Mouse (Mus musculus) intestine, postnatal 0 days (tissue): ENCODE results near the gene Tab2. TPM values are rescaled to one million over a fixed set of nuclear protein-coding genes. Genes with fewer than 3 reads are reported as not detected.

Experiments
- ATAC-seq: fragments of 200-750 bp; cut with Nextera tagmentation; 2 replicates; pipeline ENCODE4 v1.8.0; 2017; ENCODE audit warnings: mild to moderate bottlenecking, moderate TSS enrichment, moderate library complexity
- H3K27ac ChIP-seq: fragments of 300-500 bp; sonication (generic); 2 replicates; pipeline ENCODE4 v1.5.1; 2014; ENCODE audit warnings: mild to moderate bottlenecking, low read depth, low read length, moderate library complexity
- H3K27me3 ChIP-seq: fragments of 300-500 bp; sonication (generic); replicated peaks from 2 replicates; pipeline ENCODE4 v1.6.1; 2014; ENCODE audit warnings: low read length, mixed read lengths; ENCODE audit not compliant: control insufficient read depth, insufficient read depth
- H3K36me3 ChIP-seq: fragments of 300-500 bp; sonication (generic); 2 replicates; pipeline ENCODE4 v1.6.1; 2014; ENCODE audit warnings: mild to moderate bottlenecking, moderate library complexity; ENCODE audit not compliant: control insufficient read depth, insufficient read depth
- H3K4me1 ChIP-seq: fragments of 300-500 bp; sonication (generic); replicated peaks from 2 replicates; pipeline ENCODE4 v1.6.1; 2014; ENCODE audit warnings: antibody characterized with exemption, low read length, mixed read lengths; ENCODE audit not compliant: control insufficient read depth, insufficient read depth
- H3K4me2 ChIP-seq: fragments of 300-500 bp; sonication (generic); replicated peaks from 2 replicates; pipeline ENCODE4 v1.6.1; 2014; ENCODE audit warnings: low read depth, mild to moderate bottlenecking, moderate library complexity
- H3K4me3 ChIP-seq: fragments of 300-500 bp; sonication (generic); 2 replicates; pipeline ENCODE4 v1.5.1; 2014; ENCODE audit warnings: low read depth, low read length
- H3K9ac ChIP-seq: fragments of 300-500 bp; sonication (generic); 2 replicates; pipeline ENCODE4 v1.6.1; 2014; ENCODE audit warnings: mild to moderate bottlenecking, low read depth, low read length
- H3K9me3 ChIP-seq: fragments of 300-500 bp; sonication (generic); 2 replicates; pipeline ENCODE4 v1.6.1; 2016; ENCODE audit warnings: mixed run types; ENCODE audit not compliant: control insufficient read depth
- CTCF ChIP-seq: sonication (generic); IDR thresholded peaks from 2 replicates; pipeline ENCODE4 v1.5.1; 2016; ENCODE audit warnings: low read depth, mild to moderate bottlenecking, control low read depth, antibody characterized with exemption, moderate library complexity
- WGBS: fragments of 180-500 bp; shearing (Covaris S2); extraction: QIAGEN DNeasy Blood & Tissue Kit; methylation state at CpG from one replicate; pipeline ENCODE4 v1.1.7; 2014; 5-methylcytosine and 5-hydroxymethylcytosine counted together
- polyA plus RNA-seq: library from polyadenylated mRNA; unstranded; fragments of >200 nt; fragmentation: Nextera tagmentation; extraction: Ambion mirVana; gene quantifications from 2 replicates; pipeline ENCODE4 v1.2.1, GENCODE M21; 2015

The Tab2 gene
- 18.0 and 21.0 TPM in 2 replicates for polyA plus RNA-seq

GRCm38 (mm10) chr10:7956228-7957001 lies at the start of gene Tab2:
TSS of gene Tab2 (minus strand) at chr10:7956230.
- peak within 1 kb of the TSS; percentile 98 for H3K9ac ChIP-seq
- no peaks in the 10 kb centered on the region for H3K36me3 ChIP-seq
- ATAC-seq, result peak; percentile 96
- H3K9me3 ChIP-seq, result no peaks in the 10 kb centered on the region
- H3K4me1 ChIP-seq, result no peaks in the 10 kb centered on the region
- H3K4me3 ChIP-seq, result peak within 1 kb of the TSS; percentile 90
- peak within 1 kb of the TSS; percentile 82 for H3K4me2 ChIP-seq
- H3K27ac ChIP-seq, result peak within 1 kb of the TSS; percentile 99
- WGBS, result under 1% methylated on average over 81 of the region's 97 CpGs
- no peaks in the 10 kb centered on the region for H3K27me3 ChIP-seq
- peak; percentile 40 for TF ChIP-seq CTCF

- TF ChIP-seq CTCF, result no peak
- Histone ChIP-seq H3K36me3 (no peaks in the 10 kb centered on the region), H3K27me3 (no peaks in the 10 kb centered on the region), H3K4me3 (no peak overlapping the region), H3K4me1 (no peaks in the 10 kb centered on the region), H3K4me2 (no peak overlapping the region), H3K9ac (no peak overlapping the region), H3K27ac (no peak overlapping the region), H3K9me3 (no peaks in the 10 kb centered on the region)
- WGBS, result 78% methylated on average over 10 of the region's 10 CpGs
- ATAC-seq, result no peak
Measured at GRCm38 (mm10) chr10:7992258-7992919, 36.4 kb upstream of the Tab2 start.

DNA sequence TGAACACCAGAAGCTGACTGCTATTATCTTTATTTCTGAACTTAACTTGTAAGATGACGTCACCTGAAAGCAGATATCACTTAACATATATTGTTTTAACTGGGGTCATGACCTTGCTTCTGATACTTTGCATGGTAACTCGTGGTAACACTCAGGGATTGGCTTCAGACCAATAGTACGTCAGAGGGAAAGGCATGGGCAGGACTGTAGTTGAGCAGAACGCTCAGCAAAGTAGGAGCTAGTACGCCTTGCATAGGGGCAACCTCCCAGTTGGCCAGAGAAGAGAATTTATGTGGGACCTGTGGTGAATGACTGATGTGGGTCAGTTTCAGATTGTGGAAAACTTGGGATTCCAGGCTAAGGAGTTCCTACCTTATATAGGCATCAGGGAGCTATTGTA lies 35.6 kb upstream of the Tab2 start:
- Histone ChIP-seq H3K27ac (no peak overlapping the region), H3K4me3 (no peak overlapping the region), H3K4me2 (no peak overlapping the region), H3K9ac (no peak overlapping the region), H3K36me3 (no peaks in the 10 kb centered on the region), H3K4me1 (no peaks in the 10 kb centered on the region), H3K27me3 (no peaks in the 10 kb centered on the region), H3K9me3 (no peaks in the 10 kb centered on the region)
- no peak for TF ChIP-seq CTCF
- 44% methylated on average over 5 of the region's 5 CpGs for WGBS
- no peak for ATAC-seq

DNA sequence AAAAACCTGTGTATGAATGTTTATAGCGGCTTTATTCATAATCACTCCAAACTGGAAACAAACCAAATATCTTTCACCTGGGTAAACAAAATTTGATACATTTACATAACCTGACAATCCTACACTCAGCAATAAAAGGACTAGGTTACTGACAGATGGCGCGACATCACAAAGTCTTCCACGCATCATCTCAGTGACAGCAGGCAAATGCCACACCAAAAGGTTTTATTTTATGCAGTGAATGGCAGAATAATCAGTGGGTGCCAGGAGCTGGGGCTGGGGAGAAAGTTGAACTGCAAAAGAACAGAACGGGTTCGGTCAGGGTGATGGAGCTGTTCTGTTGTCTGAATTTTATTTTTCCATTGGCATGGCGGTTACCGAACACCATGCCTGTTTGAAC lies 31.5 kb upstream of the Tab2 start:
- H3K4me2 ChIP-seq, result no peak overlapping the region
- no peaks in the 10 kb centered on the region for H3K27me3 ChIP-seq
- 91% methylated on average over 8 of the region's 8 CpGs for WGBS
- no peaks in the 10 kb centered on the region for H3K4me1 ChIP-seq
- TF ChIP-seq CTCF, result no peak
- ATAC-seq, result no peak
- H3K27ac ChIP-seq, result no peak overlapping the region
- H3K9ac ChIP-seq, result no peak overlapping the region
- H3K36me3 ChIP-seq, result no peaks in the 10 kb centered on the region
- no peak overlapping the region for H3K4me3 ChIP-seq
- no peaks in the 10 kb centered on the region for H3K9me3 ChIP-seq

- 66% methylated on average over 9 of the region's 9 CpGs for whole genome bisulfite sequencing
Measured at GRCm38 (mm10) chr10:7976462-7976861, 20.4 kb upstream of the Tab2 start.

GRCm38 (mm10) chr10:7968747-7969280 lies 12.8 kb upstream of the Tab2 start:
- ATAC-seq, result no peak
- 96% methylated on average over 2 of the region's 2 CpGs for WGBS
- Histone ChIP-seq H3K27ac (no peak overlapping the region), H3K4me3 (no peak overlapping the region), H3K9ac (no peak overlapping the region), H3K4me2 (no peak overlapping the region), H3K9me3 (no peaks in the 10 kb centered on the region), H3K36me3 (no peaks in the 10 kb centered on the region), H3K4me1 (no peaks in the 10 kb centered on the region), H3K27me3 (no peaks in the 10 kb centered on the region)
- no peak for TF ChIP-seq CTCF

More at GRCm38 (mm10) chr10:7976462-7976861, 20.4 kb upstream of the Tab2 start:
- Histone ChIP-seq H3K36me3 (no peaks in the 10 kb centered on the region), H3K27ac (no peak overlapping the region), H3K4me2 (no peak overlapping the region), H3K27me3 (no peaks in the 10 kb centered on the region), H3K4me3 (no peak overlapping the region), H3K4me1 (no peaks in the 10 kb centered on the region), H3K9me3 (no peaks in the 10 kb centered on the region), H3K9ac (no peak overlapping the region)
- peak; percentile 94 for ATAC-seq
- TF ChIP-seq CTCF, result no peak
